In genomic region chrX:10535450-10535849, GRCm38 (mm10) we compare ENCODE assay signal across 30 mouse cellular contexts. TPM values are rescaled to one million over a fixed set of nuclear protein-coding genes. Genes with fewer than 3 reads are reported as not detected.
DNase-seq lines count a peak whose midpoint lies in the region; ATAC-seq and TF ChIP-seq lines count a peak whose summit lies in the region.
"Had no signal": no experiment of that assay in that cellular context is flagged by ENCODE, and none has a peak within 500 bp of the region (broad histone marks: within the 10 kb centered on the region; RNA-seq: fewer than 3 reads in every experiment).

No protein-coding gene starts in this region.

- H3K27me3 ChIP-seq in forebrain, postnatal 0 days (ENCODE audit: insufficient read depth, low read length): no peaks in the 10 kb centered on the region
- no peaks in the 10 kb centered on the region for H3K27me3 ChIP-seq in forebrain, embryonic 10.5 days (ENCODE audit: poor library complexity, severe bottlenecking)
- no peaks in the 10 kb centered on the region for H3K27me3 ChIP-seq in midbrain, embryonic 13.5 days
- H3K27me3 ChIP-seq in hindbrain, embryonic 13.5 days: no peaks in the 10 kb centered on the region
- no peaks in the 10 kb centered on the region for H3K27me3 ChIP-seq in embryonic facial prominence, embryonic 10.5 days (replicated peaks; ENCODE audit: low read depth, poor library complexity, severe bottlenecking)
- H3K27me3 ChIP-seq: CH12.LX; heart, embryonic 12.5 days; limb, embryonic 13.5 days; liver, embryonic 12.5 days; neural tube, embryonic 15.5 days had no signal

- no peak overlapping the region for H3K4me2 ChIP-seq in forebrain, postnatal 0 days (ENCODE audit: low read depth)
- no peak overlapping the region for H3K4me2 ChIP-seq in midbrain, embryonic 13.5 days (replicated peaks)
- no peak overlapping the region for H3K4me2 ChIP-seq in hindbrain, embryonic 13.5 days
- H3K4me2 ChIP-seq: heart, embryonic 12.5 days; limb, embryonic 13.5 days; liver, embryonic 12.5 days; neural tube, embryonic 15.5 days had no signal

- H3K4me1 ChIP-seq in forebrain, postnatal 0 days (ENCODE audit: insufficient read depth): no peaks in the 10 kb centered on the region
- peaks cover 27% of the 10 kb centered on the region for H3K4me1 ChIP-seq in forebrain, embryonic 10.5 days
- H3K4me1 ChIP-seq in midbrain, embryonic 13.5 days (replicated peaks): peaks cover 10% of the 10 kb centered on the region
- no peaks in the 10 kb centered on the region for H3K4me1 ChIP-seq in hindbrain, embryonic 13.5 days (replicated peaks)
- H3K4me1 ChIP-seq in embryonic facial prominence, embryonic 10.5 days: peaks cover 8% of the 10 kb centered on the region; the same call in 1 of the 2 replicates
- H3K4me1 ChIP-seq: limb, embryonic 13.5 days; liver, embryonic 12.5 days had no signal

- no peak for DNase-seq in forebrain, postnatal 0 days
- no peak for DNase-seq in forebrain, embryonic 10.5 days (ENCODE audit: extremely low spot score, low spot score)
- DNase-seq in 3T3-L1 (ENCODE audit: low read depth, low spot score): peak; percentile 14
- DNase-seq in ZHBTc4 (ENCODE audit: low read depth, low spot score): peak; percentile 4
- no peak for DNase-seq in adrenal gland, adult 2 months
- no peak for DNase-seq in embryonic facial prominence, embryonic 10.5 days (ENCODE audit: low spot score)
- DNase-seq: adrenal gland, postnatal 25 days; B cell, adult 2 months; cerebellum, adult 11 months; cerebellum, adult 9-11 months; gastrocnemius, postnatal 10 days; heart, postnatal 4 days; kidney, adult 9 months; kidney, postnatal 14 days; layer of hippocampus, postnatal 36 days; lung, adult 18-20 months; lung, postnatal 10 days; right cerebral cortex, postnatal 14 days; spleen, adult 18-20 months had no signal

- peak; percentile 34; the same call in 1 of the 2 replicates for ATAC-seq in forebrain, postnatal 0 days
- 0 out of 2 replicates have a peak, but pooled peaks have one; percentile 24 for ATAC-seq in midbrain, embryonic 13.5 days
- ATAC-seq in hindbrain, embryonic 13.5 days (ENCODE audit: low FRiP score): no peak
- ATAC-seq: hindbrain, postnatal 0 days; intestine, embryonic 16.5 days; liver, embryonic 12.5 days had no signal

- H3K36me3 ChIP-seq in forebrain, postnatal 0 days (ENCODE audit: insufficient read depth): no peaks in the 10 kb centered on the region
- H3K36me3 ChIP-seq in forebrain, embryonic 10.5 days (replicated peaks): no peaks in the 10 kb centered on the region
- no peaks in the 10 kb centered on the region for H3K36me3 ChIP-seq in midbrain, embryonic 13.5 days
- H3K36me3 ChIP-seq in hindbrain, embryonic 13.5 days: no peaks in the 10 kb centered on the region
- H3K36me3 ChIP-seq in embryonic facial prominence, embryonic 10.5 days (replicated peaks): no peaks in the 10 kb centered on the region
- H3K36me3 ChIP-seq: G1E; heart, embryonic 12.5 days; limb, embryonic 13.5 days; liver, embryonic 12.5 days; neural tube, embryonic 15.5 days had no signal

- H3K9me3 ChIP-seq in forebrain, postnatal 0 days (ENCODE audit: low read length): no peaks in the 10 kb centered on the region
- H3K9me3 ChIP-seq in forebrain, embryonic 10.5 days: no peaks in the 10 kb centered on the region
- H3K9me3 ChIP-seq in midbrain, embryonic 13.5 days: no peaks in the 10 kb centered on the region
- no peaks in the 10 kb centered on the region for H3K9me3 ChIP-seq in hindbrain, embryonic 13.5 days
- no peaks in the 10 kb centered on the region for H3K9me3 ChIP-seq in embryonic facial prominence, embryonic 10.5 days
- H3K9me3 ChIP-seq: G1E; heart, embryonic 12.5 days; limb, embryonic 13.5 days; liver, embryonic 12.5 days; neural tube, embryonic 15.5 days had no signal

- no peak overlapping the region for H3K4me3 ChIP-seq in forebrain, postnatal 0 days (ENCODE audit: low read depth, low read length)
- no peak overlapping the region for H3K4me3 ChIP-seq in forebrain, embryonic 10.5 days
- H3K4me3 ChIP-seq in midbrain, embryonic 13.5 days (replicated peaks): no peak overlapping the region
- H3K4me3 ChIP-seq in hindbrain, embryonic 13.5 days: no peak overlapping the region
- H3K4me3 ChIP-seq in embryonic facial prominence, embryonic 10.5 days: no peak overlapping the region
- H3K4me3 ChIP-seq: heart, embryonic 12.5 days; limb, embryonic 13.5 days; liver, embryonic 12.5 days; neural tube, embryonic 15.5 days had no signal

- no peak for TF ChIP-seq CTCF in forebrain, postnatal 0 days (IDR thresholded peaks at IDR 0.05; ENCODE audit: low read depth)

- WGBS in forebrain, postnatal 0 days: 26% methylated on average over 2 of the region's 2 CpGs
- 7% methylated on average over 2 of the region's 2 CpGs for WGBS in forebrain, embryonic 10.5 days
- WGBS in midbrain, embryonic 13.5 days: 11% methylated on average over 2 of the region's 2 CpGs
- WGBS in hindbrain, embryonic 13.5 days: 8% methylated on average over 2 of the region's 2 CpGs
- WGBS in embryonic facial prominence, embryonic 10.5 days: 14% methylated on average over 2 of the region's 2 CpGs

- H3K9ac ChIP-seq in forebrain, postnatal 0 days: no peak overlapping the region
- no peak overlapping the region for H3K9ac ChIP-seq in midbrain, embryonic 13.5 days (replicated peaks)
- H3K9ac ChIP-seq in hindbrain, embryonic 13.5 days: no peak overlapping the region
- H3K9ac ChIP-seq: heart, embryonic 12.5 days; limb, embryonic 13.5 days; liver, embryonic 12.5 days; neural tube, embryonic 15.5 days had no signal

- H3K27ac ChIP-seq in forebrain, postnatal 0 days (ENCODE audit: low read depth, low read length): no peak overlapping the region
- no peak overlapping the region for H3K27ac ChIP-seq in forebrain, embryonic 10.5 days
- no peak overlapping the region for H3K27ac ChIP-seq in midbrain, embryonic 13.5 days
- H3K27ac ChIP-seq in hindbrain, embryonic 13.5 days: no peak overlapping the region
- no peak overlapping the region for H3K27ac ChIP-seq in embryonic facial prominence, embryonic 10.5 days (replicated peaks)
- H3K27ac ChIP-seq: hindbrain, postnatal 0 days; limb, embryonic 13.5 days; liver, embryonic 12.5 days; neural tube, embryonic 15.5 days had no signal

RNA-seq across cellular contexts. Expression of gene Tspan7, which starts 50.5 kb away (rescaled TPM):
- total RNA-seq in forebrain, postnatal 0 days (2014; rRNA removed): 209 and 254 TPM in 2 replicates
- polyA plus RNA-seq in forebrain, postnatal 0 days (2015; fragmentation: Nextera tagmentation; extraction: Ambion mirVana): 491 and 629 TPM in 2 replicates
- 69.0 and 71.9 TPM in 2 replicates for polyA plus RNA-seq in forebrain, embryonic 10.5 days (2016; fragmentation: Nextera tagmentation; extraction: Ambion mirVana)
- 189 and 209 TPM in 2 replicates for polyA plus RNA-seq in midbrain, embryonic 13.5 days (2015; fragmentation: Nextera tagmentation; extraction: Ambion mirVana)
- total RNA-seq in adrenal gland, adult 2 months (2021): 10 to 100 TPM; 71.4 to 77.2 TPM
- 41.1 and 52.3 TPM in 2 replicates for polyA plus RNA-seq in adrenal gland, adult 2 months (2012; rRNA removed)
- polyA plus RNA-seq in hindbrain, embryonic 13.5 days (2015; fragmentation: Nextera tagmentation; extraction: Ambion mirVana): 250 and 257 TPM in 2 replicates
- polyA plus RNA-seq in embryonic facial prominence, embryonic 10.5 days (2016; fragmentation: Nextera tagmentation; extraction: Ambion mirVana): 84.4 and 87.8 TPM in 2 replicates
- total RNA-seq: CH12.LX; granulocyte monocyte progenitor cell, adult 5-6 weeks had no signal
- polyA plus RNA-seq: G1E had no signal

Comparison
In these comparisons a context has a peak if more than half of its experiments do, and no peak if none do; other contexts are left out.
1. DNase-seq: peak in 3T3-L1 (single experiment) and ZHBTc4 (single experiment); none in forebrain, postnatal 0 days (single experiment), forebrain, embryonic 10.5 days (single experiment), adrenal gland, adult 2 months (single experiment) and embryonic facial prominence, embryonic 10.5 days (single experiment).